Mouse (Mus musculus): ENCODE data around the gene Spag5.

DNA sequence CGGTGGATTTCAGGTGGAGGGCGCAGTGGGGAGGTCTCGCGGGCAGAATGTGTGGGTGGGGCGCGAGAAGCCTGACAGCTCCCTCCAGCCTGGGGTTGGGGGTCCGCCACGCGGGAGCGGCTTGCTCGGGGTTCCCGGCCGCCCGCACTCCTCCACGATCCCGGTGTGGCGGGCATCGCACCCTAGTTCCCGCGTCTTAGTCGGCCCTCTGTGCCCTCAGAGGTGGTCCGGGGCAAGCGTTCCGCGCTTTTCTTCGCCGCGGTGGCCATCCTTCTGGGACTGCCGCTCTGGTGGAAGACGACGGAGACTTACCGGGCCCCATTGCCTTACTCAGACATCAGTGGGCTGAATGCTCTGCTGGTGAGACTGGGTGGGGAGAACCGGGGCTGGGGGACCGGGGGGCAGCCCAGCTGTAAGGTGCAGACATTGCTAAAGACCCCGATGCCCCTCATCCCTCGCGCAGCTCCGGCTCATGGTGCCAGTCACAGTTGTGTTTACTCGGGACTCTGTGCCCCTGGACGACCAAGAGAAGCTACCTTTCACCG is 27.3 kb downstream of the Spag5 start:
- TF ChIP-seq CTCF (IDR thresholded peaks at IDR 0.05; ENCODE audit: insufficient read depth, low read depth, low read length), result no peak
- no peak for TF ChIP-seq POLR2A (IDR thresholded peaks at IDR 0.05; ENCODE audit: insufficient read depth, low read depth, low read length)
